Mouse (Mus musculus) spleen, adult 2 months (tissue): ENCODE data around the gene Glrx3. TPM values are rescaled to one million over a fixed set of nuclear protein-coding genes. Genes with fewer than 3 reads are reported as not detected.
A peak's percentile ranks its signal among the peaks of the same experiment; 100 is the strongest.

Source experiments
- DNase-seq, 2 experiments: peaks; one replicate each; pipeline versions ENCODE4 v3.0.0 to v3.0.0-alpha.2; 2012 to 2021; ENCODE audit warnings: low spot score in 2 of 2, low read depth in 1 of 2
- H3K27ac ChIP-seq: fragments of 200-500 bp; 2 replicates; pipeline ENCODE4 v1.5.1; 2012; ENCODE audit warnings: low read length, inconsistent platforms; ENCODE audit not compliant: insufficient read depth
- H3K27me3 ChIP-seq: fragments of 200-500 bp; 2 replicates; pipeline ENCODE4 v1.6.1; 2012; ENCODE audit warnings: mild to moderate bottlenecking, moderate library complexity, low read length, inconsistent platforms; ENCODE audit not compliant: control insufficient read depth, insufficient read depth
- H3K36me3 ChIP-seq: fragments of 200-500 bp; 2 replicates; pipeline ENCODE4 v1.6.1; 2012; ENCODE audit warnings: mild to moderate bottlenecking, low read length, inconsistent platforms; ENCODE audit not compliant: control insufficient read depth, insufficient read depth
- H3K4me1 ChIP-seq: fragments of 200-500 bp; 2 replicates; pipeline ENCODE4 v1.6.1; 2011; ENCODE audit warnings: inconsistent platforms; ENCODE audit not compliant: control insufficient read depth, insufficient read depth, insufficient read length
- H3K4me3 ChIP-seq: fragments of 200-500 bp; 2 replicates; pipeline ENCODE4 v1.5.1; 2011; ENCODE audit warnings: mild to moderate bottlenecking, inconsistent platforms; ENCODE audit not compliant: insufficient read depth, insufficient read length; ENCODE audit errors: extremely low read depth
- CTCF ChIP-seq: fragments of 200-500 bp; IDR thresholded peaks from 2 replicates; pipeline ENCODE4 v1.5.1; 2011; ENCODE audit warnings: mild to moderate bottlenecking, inconsistent platforms; ENCODE audit not compliant: insufficient read depth, insufficient read length, insufficient replicate concordance; ENCODE audit errors: extremely low read depth
- POLR2A ChIP-seq: fragments of 200-500 bp; IDR thresholded peaks from 2 replicates; pipeline ENCODE4 v1.6.1; 2011; ENCODE audit warnings: low read depth, low read length, inconsistent platforms
- WGBS: fragments of 180-500 bp; shearing (Covaris S2); methylation state at CpG from one replicate; pipeline ENCODE4 v1.1.7; 2018; 5-methylcytosine and 5-hydroxymethylcytosine counted together
- polyA plus RNA-seq: library from polyadenylated mRNA; depleted of rRNA; stranded (reverse); fragments of >200 nt; gene quantifications from 2 replicates; pipeline ENCODE4 v1.2.3, GENCODE M21; 2012; rRNA removed

Gene Glrx3
- 33.8 and 38.6 TPM in 2 replicates for polyA plus RNA-seq

GRCm38 (mm10) chr7:137437440-137438178 lies at the start of gene Glrx3:
Gene Glrx3 (plus strand): TSS chr7:137437614.
- H3K4me3 ChIP-seq: peak within 1 kb of the TSS; percentile 87
- WGBS: 1% methylated on average over 68 of the region's 69 CpGs
- H3K36me3 ChIP-seq: no peaks in the 10 kb centered on the region
- DNase-seq: peak; percentile 68 to 94
- H3K27me3 ChIP-seq: no peaks in the 10 kb centered on the region
- peak within 1 kb of the TSS; percentile 36; the same call in 1 of the 2 replicates for H3K27ac ChIP-seq
- H3K4me1 ChIP-seq: peaks cover 5% of the 10 kb centered on the region; the same call in 1 of the 2 replicates
- TF ChIP-seq POLR2A (peak; percentile 66), CTCF (no peak)

GRCm38 (mm10) chr7:137387863-137388262 lies 49.6 kb upstream of the Glrx3 start:
- TF ChIP-seq POLR2A (no peak), CTCF (no peak)
- Histone ChIP-seq H3K27me3 (no peaks in the 10 kb centered on the region), H3K4me3 (no peak overlapping the region), H3K36me3 (0 out of 2 replicates have a peak, but pooled peaks cover 1% of the 10 kb centered on the region), H3K4me1 (no peaks in the 10 kb centered on the region), H3K27ac (no peak overlapping the region)
- DNase-seq: no peak
- WGBS: 95% methylated on average over 5 of the region's 5 CpGs

- TF ChIP-seq CTCF: no peak
- no peak for TF ChIP-seq POLR2A
- Histone ChIP-seq H3K27ac (no peak overlapping the region), H3K36me3 (no peaks in the 10 kb centered on the region), H3K4me3 (no peak overlapping the region), H3K4me1 (no peaks in the 10 kb centered on the region), H3K27me3 (no peaks in the 10 kb centered on the region)
- no peak for DNase-seq
- 88% methylated on average over 4 of the region's 4 CpGs for WGBS
These were observed 42.0 kb upstream of the Glrx3 start for GRCm38 (mm10) chr7:137395421-137395820.

- H3K27ac ChIP-seq: no peak overlapping the region
- H3K27me3 ChIP-seq: no peaks in the 10 kb centered on the region
- no peak for DNase-seq
- 92% methylated on average over 8 of the region's 8 CpGs for whole genome bisulfite sequencing
- no peaks in the 10 kb centered on the region for H3K36me3 ChIP-seq
- no peak for TF ChIP-seq CTCF
- TF ChIP-seq POLR2A: no peak
- no peak overlapping the region for H3K4me3 ChIP-seq
- no peaks in the 10 kb centered on the region for H3K4me1 ChIP-seq
These were observed 40.0 kb upstream of the Glrx3 start for GRCm38 (mm10) chr7:137397361-137397910.

GRCm38 (mm10) chr7:137398973-137399372 lies 38.4 kb upstream of the Glrx3 start:
- Histone ChIP-seq H3K36me3 (no peaks in the 10 kb centered on the region), H3K4me3 (no peak overlapping the region), H3K27ac (no peak overlapping the region), H3K27me3 (no peaks in the 10 kb centered on the region), H3K4me1 (no peaks in the 10 kb centered on the region)
- no peak for TF ChIP-seq CTCF
- no peak for DNase-seq
- WGBS: 90% methylated on average over 4 of the region's 4 CpGs

GRCm38 (mm10) chr7:137404146-137404545 lies 33.3 kb upstream of the Glrx3 start:
- Histone ChIP-seq H3K4me3 (no peak overlapping the region), H3K4me1 (peaks cover 3% of the 10 kb centered on the region; the same call in 1 of the 2 replicates), H3K27me3 (no peaks in the 10 kb centered on the region), H3K36me3 (no peaks in the 10 kb centered on the region), H3K27ac (no peak overlapping the region)
- WGBS: 90% methylated on average over 2 of the region's 2 CpGs
- no peak for TF ChIP-seq POLR2A
- TF ChIP-seq CTCF: no peak
- DNase-seq: no peak
